Mouse (Mus musculus) liver, embryonic 14.5 days (tissue): ENCODE measurements around the gene Olfr1371.

Experiments used
- CTCF ChIP-seq: IDR thresholded peaks from 2 replicates; pipeline ENCODE4 v1.5.1; 2016; ENCODE audit warnings: antibody characterized with exemption, low read depth, control low read depth
- EP300 ChIP-seq: IDR thresholded peaks from 2 replicates; pipeline ENCODE4 v1.6.1; 2016; ENCODE audit warnings: antibody characterized with exemption, low read depth

- TF ChIP-seq CTCF (no peak), EP300 (no peak)
These were observed 46.7 kb downstream of the Olfr1371 start for GRCm38 (mm10) chr11:52167126-52167525.
